Mouse (Mus musculus): ENCODE data around the gene Elf5.

The Elf5 gene

GRCm38 (mm10) chr2:103435110-103435509 lies 23.6 kb downstream of the Elf5 start:
- in situ Hi-C loops (cut with MboI), result no loop called here

- in situ Hi-C loops (cut with MboI), result no loop called here
Measured at GRCm38 (mm10) chr2:103436534-103436933, 25.0 kb downstream of the Elf5 start.

GRCm38 (mm10) chr2:103439071-103439622 lies 27.7 kb downstream of the Elf5 start:
- in situ Hi-C loops (cut with MboI), result no loop called here

GRCm38 (mm10) chr2:103439710-103440109 lies 28.2 kb downstream of the Elf5 start:
- in situ Hi-C loops (cut with MboI), result no loop called here

DNA sequence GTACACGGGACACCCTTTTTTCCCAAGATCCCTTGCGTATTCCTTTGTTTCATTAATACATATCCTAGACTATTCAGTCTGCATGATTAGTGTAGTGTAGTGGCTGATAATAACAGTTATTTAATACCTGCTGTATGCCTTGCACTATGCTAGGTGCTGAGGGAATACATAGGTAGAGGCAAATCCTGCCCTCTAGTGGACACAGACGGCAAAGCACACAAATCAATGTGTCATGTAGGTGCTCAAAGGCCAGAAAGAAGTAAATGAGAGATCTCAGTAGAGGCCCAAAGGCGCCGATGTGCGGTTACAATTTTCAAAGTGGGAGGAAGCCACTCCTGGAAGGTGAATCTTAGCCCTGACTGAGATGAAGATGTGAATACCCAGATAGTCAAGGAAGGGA lies 34.3 kb downstream of the Elf5 start:
- in situ Hi-C loops (cut with MboI), result loop anchor here (5.0 kb wide), 1 partner anchor 102 kb away; no protein-coding TSS in a partner anchor

GRCm38 (mm10) chr2:103446326-103446725 lies 34.8 kb downstream of the Elf5 start:
- in situ Hi-C loops (cut with MboI), result loop anchor here (5.0 kb wide), 1 partner anchor 101 kb away; no protein-coding TSS in a partner anchor

DNA sequence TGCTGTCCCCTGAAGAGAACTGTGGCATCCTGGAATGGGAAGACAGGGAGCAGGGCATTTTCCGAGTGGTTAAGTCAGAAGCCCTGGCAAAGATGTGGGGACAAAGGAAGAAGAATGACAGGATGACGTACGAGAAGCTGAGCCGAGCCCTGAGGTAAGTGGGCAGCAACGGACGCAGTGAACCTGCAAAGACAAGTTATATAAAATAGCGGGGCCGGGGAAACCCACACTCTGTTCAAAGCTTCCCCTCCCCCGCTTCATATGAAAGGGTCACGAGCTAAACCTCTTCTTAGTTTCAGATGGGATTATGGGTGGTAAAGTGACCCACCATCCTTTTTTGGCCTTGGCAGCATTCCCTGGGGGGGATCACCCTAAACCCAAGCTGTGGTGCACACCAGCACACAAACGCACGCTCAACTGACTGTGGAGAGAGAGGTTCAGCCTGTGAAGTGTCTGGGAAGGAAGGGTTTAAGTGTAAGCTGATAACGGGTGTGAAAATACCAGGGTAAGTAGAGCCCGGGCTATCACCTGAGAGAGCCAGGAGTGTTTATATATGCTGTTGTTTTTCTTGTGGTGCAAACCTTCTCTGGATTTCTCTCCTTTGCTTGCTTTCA lies 37.6 kb downstream of the Elf5 start:
- in situ Hi-C loops (cut with MboI), result loop anchor here (5.0 kb wide), 1 partner anchor 98 kb away; no protein-coding TSS in a partner anchor

DNA sequence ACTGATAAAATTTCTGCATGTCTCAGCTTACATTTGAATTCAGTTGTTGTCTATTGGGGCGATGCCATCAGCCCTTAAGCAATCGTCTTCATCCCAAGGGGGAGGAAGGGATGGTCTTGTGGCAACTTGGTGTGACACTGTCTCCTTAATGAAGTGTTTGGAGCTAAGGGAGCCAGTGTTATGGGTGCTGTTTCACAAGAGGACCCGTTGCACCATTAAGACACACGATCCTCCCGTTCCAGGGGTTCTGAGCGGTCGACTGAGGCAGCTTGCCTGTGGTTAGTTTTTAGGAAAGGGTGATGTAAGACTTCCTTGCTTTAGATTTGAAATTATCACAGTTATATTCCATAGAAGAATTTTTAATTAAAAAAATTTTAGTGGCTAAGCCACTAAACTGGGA lies 38.3 kb downstream of the Elf5 start:
- in situ Hi-C loops (cut with MboI), result loop anchor here (5.0 to 25.0 kb wide), 2 partner anchors 97 to 262 kb away; no protein-coding TSS in a partner anchor

GRCm38 (mm10) chr2:103450267-103450666 lies 38.8 kb downstream of the Elf5 start:
- in situ Hi-C loops (cut with MboI), result loop anchor here (25.0 kb wide), 1 partner anchor 262 kb away; no protein-coding TSS in a partner anchor

- in situ Hi-C loops (cut with MboI), result loop anchor here (25.0 kb wide), 1 partner anchor 260 kb away; no protein-coding TSS in a partner anchor
Measured at GRCm38 (mm10) chr2:103452550-103452949, 41.1 kb downstream of the Elf5 start.

DNA sequence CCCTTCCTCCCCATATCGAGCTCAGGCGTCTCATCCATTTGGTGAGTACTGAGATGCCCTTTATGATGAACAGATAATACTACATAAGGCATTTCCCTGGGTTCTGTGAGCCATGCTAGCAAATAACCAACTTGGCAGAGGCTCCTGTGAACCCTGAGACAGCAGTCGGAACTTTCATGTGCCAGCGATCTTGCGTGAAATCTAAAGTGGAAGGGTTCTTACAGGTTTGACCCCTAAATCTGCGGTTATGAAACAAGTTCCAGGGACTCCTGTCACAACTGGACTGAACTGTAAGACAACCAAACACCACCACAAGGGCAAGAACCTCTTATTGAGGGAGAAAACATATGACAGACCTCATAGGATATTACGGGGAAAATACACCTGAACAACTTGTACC lies 44.3 kb downstream of the Elf5 start:
- in situ Hi-C loops (cut with MboI), result loop anchor here (25.0 kb wide), 1 partner anchor 257 kb away; no protein-coding TSS in a partner anchor

DNA sequence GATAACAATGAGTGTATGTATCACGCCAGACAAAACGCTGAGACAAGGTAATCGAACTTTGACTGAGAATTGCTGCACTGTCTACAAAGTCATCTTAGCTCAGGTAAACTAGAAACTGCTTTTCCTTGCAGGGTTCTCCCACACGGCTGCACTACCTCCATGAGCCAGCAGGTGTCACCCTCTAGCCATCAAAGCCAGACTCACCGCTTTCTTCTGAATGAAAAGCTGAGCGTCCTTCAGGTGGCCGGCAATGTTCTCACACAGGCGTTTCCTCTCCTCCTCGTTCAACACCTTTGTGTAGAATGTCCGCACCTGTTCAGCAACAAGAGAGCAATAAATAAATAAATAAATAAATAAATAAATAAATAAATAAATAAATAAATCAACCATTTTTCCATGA lies 45.2 kb downstream of the Elf5 start:
- in situ Hi-C loops (cut with MboI), result loop anchor here (25.0 kb wide), 1 partner anchor 256 kb away; no protein-coding TSS in a partner anchor

DNA sequence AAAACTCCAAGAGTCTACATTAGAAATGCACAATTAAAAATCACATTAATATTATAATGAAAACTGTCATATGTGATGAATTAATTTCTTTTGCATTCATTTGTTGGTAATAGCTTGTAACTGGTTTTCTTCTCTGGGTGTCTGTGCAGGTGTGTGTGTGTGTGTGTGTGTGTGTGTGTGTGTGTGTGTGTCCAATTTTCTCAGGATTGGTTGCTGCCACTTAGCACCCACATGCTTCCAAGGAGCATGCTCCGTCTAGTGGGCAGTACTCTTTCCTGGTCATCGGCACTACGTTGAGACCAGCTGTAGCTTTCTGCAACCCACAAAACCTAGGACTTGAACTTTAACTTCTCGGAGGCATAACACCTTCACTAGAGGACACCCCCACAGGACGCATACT lies 45.6 kb downstream of the Elf5 start:
- in situ Hi-C loops (cut with MboI), result loop anchor here (25.0 kb wide), 1 partner anchor 255 kb away; no protein-coding TSS in a partner anchor

GRCm38 (mm10) chr2:103457628-103458027 lies 46.1 kb downstream of the Elf5 start:
- in situ Hi-C loops (cut with MboI), result loop anchor here (25.0 kb wide), 1 partner anchor 255 kb away; no protein-coding TSS in a partner anchor

DNA sequence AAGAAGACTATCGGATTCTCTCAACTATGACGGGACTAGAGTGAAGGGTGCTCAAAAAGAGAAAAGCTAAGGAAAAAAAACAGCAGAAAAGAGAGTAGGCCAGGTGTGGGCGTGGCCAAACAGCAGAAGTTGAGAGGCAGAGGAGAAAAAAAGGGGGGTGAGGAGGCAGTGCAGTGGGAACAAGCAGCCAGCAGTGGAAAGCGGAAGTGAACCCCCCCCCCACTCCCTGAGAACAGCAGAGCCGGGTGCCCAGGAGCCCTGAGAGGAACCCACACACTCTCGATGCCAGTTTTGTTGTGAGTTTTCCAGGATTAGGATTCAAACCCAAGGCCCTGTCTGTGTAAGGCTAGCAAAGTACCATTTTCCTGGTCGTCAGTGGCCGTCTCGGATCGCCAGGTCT lies 47.6 kb downstream of the Elf5 start:
- in situ Hi-C loops (cut with MboI), result loop anchor here (25.0 kb wide), 1 partner anchor 253 kb away; no protein-coding TSS in a partner anchor

- in situ Hi-C loops (cut with MboI), result loop anchor here (25.0 kb wide), 1 partner anchor 251 kb away; no protein-coding TSS in a partner anchor
Measured at GRCm38 (mm10) chr2:103461210-103461609, 49.7 kb downstream of the Elf5 start.

- in situ Hi-C loops (cut with MboI), result loop anchor here (25.0 kb wide), 1 partner anchor 251 kb away; no protein-coding TSS in a partner anchor
Measured at GRCm38 (mm10) chr2:103461743-103462142, 50.3 kb downstream of the Elf5 start.

DNA sequence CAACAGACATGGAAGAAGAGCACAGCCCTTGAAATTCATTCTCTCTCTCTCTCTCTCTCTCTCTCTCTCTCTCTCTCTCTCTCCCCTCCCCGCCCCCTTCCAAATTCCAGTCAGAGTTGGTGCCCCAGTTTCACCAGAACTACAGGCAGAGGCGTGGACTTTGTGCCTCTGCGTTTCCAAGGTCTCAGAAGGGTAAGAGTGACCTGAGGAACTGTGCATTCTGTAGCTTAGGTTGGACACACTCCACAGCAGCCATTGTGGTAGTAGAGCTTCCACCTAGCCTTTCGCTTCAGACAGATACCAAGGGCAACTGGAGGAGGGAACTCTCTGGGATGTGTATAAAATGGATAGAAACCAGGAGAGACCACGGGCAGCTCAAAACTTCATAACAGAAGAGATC lies 51.3 kb downstream of the Elf5 start:
- in situ Hi-C loops (cut with MboI), result loop anchor here (25.0 kb wide), 1 partner anchor 250 kb away; no protein-coding TSS in a partner anchor

DNA sequence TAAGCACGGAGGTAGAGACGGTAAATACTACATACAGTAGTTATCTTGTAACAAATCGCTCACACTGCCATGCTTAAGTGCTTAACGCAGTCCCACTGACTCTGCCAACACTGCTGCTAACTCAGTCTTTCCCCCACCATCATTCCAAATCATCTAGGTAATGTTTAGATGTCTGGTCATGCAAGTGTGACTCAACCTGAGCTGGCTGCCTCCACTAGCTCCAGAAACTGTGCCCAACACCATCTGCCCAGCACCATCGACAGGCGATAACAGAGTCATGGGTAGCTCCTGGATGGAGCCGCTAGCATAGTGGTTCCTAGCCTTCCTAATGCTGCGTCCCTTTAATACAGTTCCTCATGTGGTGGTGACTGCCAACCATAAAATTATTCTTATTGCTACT lies 53.0 kb downstream of the Elf5 start:
- in situ Hi-C loops (cut with MboI), result loop anchor here (25.0 kb wide), 1 partner anchor 248 kb away; no protein-coding TSS in a partner anchor

DNA sequence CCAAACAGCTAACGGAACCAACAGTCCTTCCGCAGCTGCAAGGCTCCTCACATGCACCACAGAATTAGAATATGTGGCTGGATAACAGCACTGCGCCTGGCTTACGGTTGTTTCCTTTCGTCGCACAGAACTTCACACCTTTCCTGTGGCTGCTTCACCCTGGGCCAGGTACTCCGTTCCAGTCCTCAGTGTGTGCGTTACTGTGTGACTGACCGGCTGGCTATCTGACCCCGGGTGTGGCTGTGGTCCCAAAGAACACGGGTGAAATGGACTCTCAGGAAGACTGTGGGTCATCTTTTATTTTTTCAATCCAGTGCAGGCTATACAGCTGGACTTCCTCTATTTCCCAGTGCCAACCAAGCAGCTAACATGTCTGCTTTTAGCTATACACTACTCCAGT lies 53.9 kb downstream of the Elf5 start:
- in situ Hi-C loops (cut with MboI), result loop anchor here (25.0 kb wide), 1 partner anchor 247 kb away; no protein-coding TSS in a partner anchor

- in situ Hi-C loops (cut with MboI), result loop anchor here (25.0 kb wide), 1 partner anchor 246 kb away; no protein-coding TSS in a partner anchor
Measured at GRCm38 (mm10) chr2:103466272-103466671, 54.8 kb downstream of the Elf5 start.

DNA sequence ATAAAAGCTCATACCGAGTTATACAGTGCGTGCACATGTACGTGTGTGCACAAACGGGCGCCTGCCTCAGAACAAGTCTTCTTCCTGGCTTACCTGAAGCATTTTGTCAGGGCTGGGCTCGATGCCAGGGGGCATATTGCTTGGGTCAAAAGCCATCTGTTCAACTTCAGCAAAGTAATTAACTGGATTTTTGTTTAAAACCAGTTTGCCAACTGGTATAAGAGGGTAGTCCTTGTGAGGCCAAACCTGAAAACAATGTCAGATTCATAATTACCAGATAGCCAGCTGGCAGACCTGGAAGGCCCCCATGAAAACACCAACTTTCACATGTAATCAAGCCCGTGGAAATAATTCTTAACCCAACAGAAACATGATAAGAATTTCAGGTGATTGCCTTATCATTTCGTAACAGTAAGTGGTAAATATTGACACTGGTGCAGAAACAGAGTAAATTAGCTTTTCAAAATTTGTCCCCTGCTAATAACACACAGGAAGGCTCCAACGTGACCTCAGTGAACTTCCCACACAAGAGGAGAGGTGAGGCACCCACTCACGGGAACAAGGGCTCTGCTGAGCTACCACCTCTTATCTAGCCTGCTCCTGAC lies 55.6 kb downstream of the Elf5 start:
- in situ Hi-C loops (cut with MboI), result loop anchor here (25.0 kb wide), 1 partner anchor 245 kb away; no protein-coding TSS in a partner anchor
